ENCODE assay signal across 18 mouse cellular contexts in the genomic region with DNA sequence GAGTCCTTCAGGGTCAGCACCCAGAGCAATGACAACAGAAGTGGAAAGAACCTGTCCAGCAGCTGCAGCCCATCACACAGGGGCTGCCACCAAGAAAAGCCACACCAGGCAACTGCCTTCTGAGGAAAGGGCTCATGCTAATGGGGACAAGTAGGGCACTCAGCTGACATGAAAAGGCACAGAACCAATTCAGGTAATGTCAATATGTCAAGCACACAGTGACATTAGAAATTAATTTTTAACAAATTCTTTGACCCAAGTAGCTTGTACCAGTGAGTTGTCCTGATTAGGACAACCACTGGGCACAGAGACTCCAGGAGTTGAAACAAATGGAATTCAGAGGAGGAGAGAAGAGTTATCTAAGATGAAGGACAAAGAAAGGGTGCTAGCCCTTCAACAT.
DNase-seq lines count a peak whose midpoint lies in the region; ATAC-seq and TF ChIP-seq lines count a peak whose summit lies in the region.
"Had no signal": no experiment of that assay in that cellular context is flagged by ENCODE, and none has a peak within 500 bp of the region (broad histone marks: within the 10 kb centered on the region; RNA-seq: fewer than 3 reads in every experiment).

No protein-coding gene starts in this region.

- H3K4me1 ChIP-seq in liver, adult 2 months (ENCODE audit: control insufficient read depth, insufficient read depth, low read length), result peaks cover 10% of the 10 kb centered on the region
- no peaks in the 10 kb centered on the region for H3K4me1 ChIP-seq in liver, postnatal 0 days (ENCODE audit: insufficient read depth)

- TF ChIP-seq CTCF in liver, adult 2 months (IDR thresholded peaks at IDR 0.05; ENCODE audit: low read depth, low read length), result no peak
- TF ChIP-seq CTCF in liver, postnatal 0 days (IDR thresholded peaks at IDR 0.05; ENCODE audit: low read depth), result no peak

- H3K36me3 ChIP-seq in liver, adult 2 months (ENCODE audit: control insufficient read depth, insufficient read depth, low read length), result peaks cover 9% of the 10 kb centered on the region
- H3K36me3 ChIP-seq in liver, postnatal 0 days (replicated peaks; ENCODE audit: insufficient read depth, low read length), result no peaks in the 10 kb centered on the region
- H3K36me3 ChIP-seq: G1E had no signal

- H3K27ac ChIP-seq in liver, adult 2 months (replicated peaks; ENCODE audit: insufficient read depth, low read depth, low read length), result peak overlapping the region; percentile 28; the same call in 1 of the 2 replicates
- H3K27ac ChIP-seq in liver, postnatal 0 days (ENCODE audit: low read depth), result no peak overlapping the region

- no peaks in the 10 kb centered on the region; the same call in 1 of the 2 replicates for H3K79me2 ChIP-seq in liver, adult 2 months (ENCODE audit: control insufficient read depth, insufficient read depth, low read length)

- TF ChIP-seq EP300 in liver, postnatal 0 days (IDR thresholded peaks at IDR 0.05; ENCODE audit: low read depth), result no peak

- TF ChIP-seq POLR2A in liver, adult 2 months (IDR thresholded peaks at IDR 0.05; ENCODE audit: extremely low read depth, insufficient read depth, low read length), result no peak

- no peaks in the 10 kb centered on the region for H3K27me3 ChIP-seq in liver, adult 2 months (ENCODE audit: control insufficient read depth, insufficient read depth, low read length)
- no peaks in the 10 kb centered on the region for H3K27me3 ChIP-seq in liver, postnatal 0 days (ENCODE audit: insufficient read depth, low read length)
- H3K27me3 ChIP-seq: CH12.LX had no signal

- no peak for ATAC-seq in liver, postnatal 0 days
- ATAC-seq: activated CD4-positive, CD25-positive, alpha-beta regulatory T cell, adult 4 months; CD4-positive, CD25-positive, alpha-beta regulatory T cell, adult 4 months; Patski had no signal

- DNase-seq in liver, adult 2 months (ENCODE audit: extremely low read depth, low read depth, low spot score), result peak; percentile 93
- no peak for DNase-seq in liver, postnatal 0 days
- DNase-seq: adrenal gland, adult 2 months; adrenal gland, adult 8-10 months; adrenal gland, postnatal 10 days; adrenal gland, postnatal 14 days; adrenal gland, postnatal 25 days; adrenal gland, postnatal 36 days; B cell, adult 2 months; cerebellum, adult 11 months; cerebellum, adult 11-12 months; cerebellum, adult 18-20 months; cerebellum, adult 2 months had no signal

- H3K4me2 ChIP-seq in liver, postnatal 0 days (ENCODE audit: low read depth, low read length), result no peak overlapping the region

- H3K9me3 ChIP-seq in liver, postnatal 0 days (ENCODE audit: low read length), result no peaks in the 10 kb centered on the region

- no peak overlapping the region for H3K9ac ChIP-seq in liver, adult 2 months (ENCODE audit: low read depth, low read length)
- no peak overlapping the region for H3K9ac ChIP-seq in liver, postnatal 0 days (replicated peaks)

- H3K4me3 ChIP-seq in liver, adult 2 months (ENCODE audit: insufficient read depth, low read depth, low read length), result no peak overlapping the region
- no peak overlapping the region for H3K4me3 ChIP-seq in liver, postnatal 0 days (ENCODE audit: low read depth, low read length)
